Mouse (Mus musculus) C2C12 (cell line): Measurements from ENCODE around the gene Pbx1. TPM values are rescaled to one million over a fixed set of nuclear protein-coding genes. Genes with fewer than 3 reads are reported as not detected.
A peak's percentile ranks its signal among the peaks of the same experiment; 100 is the strongest.

Experiments used
- H3K27me3 ChIP-seq: one replicate; pipeline ENCODE4 v1.6.1; 2011; ENCODE audit not compliant: control insufficient read depth, insufficient read depth, insufficient read length
- H3K36me3 ChIP-seq: one replicate; pipeline ENCODE4 v1.6.1; 2011; ENCODE audit not compliant: control insufficient read depth, insufficient read depth
- H3K4me3 ChIP-seq: one replicate; pipeline ENCODE4 v1.5.1; 2011; ENCODE audit warnings: mild to moderate bottlenecking, control low read depth; ENCODE audit not compliant: poor library complexity, insufficient read depth, severe bottlenecking
- H3K79me2 ChIP-seq: one replicate; pipeline ENCODE4 v1.6.1; 2011; ENCODE audit not compliant: control insufficient read depth, insufficient read depth
- H3K79me3 ChIP-seq: one replicate; pipeline ENCODE4 v1.6.1; 2011; ENCODE audit warnings: low read depth, control low read depth
- H3ac ChIP-seq: one replicate; pipeline ENCODE3; 2011; ENCODE audit warnings: low read depth; ENCODE audit not compliant: control insufficient read depth, insufficient read length
- CEBPB ChIP-seq: IDR thresholded peaks from one replicate; pipeline ENCODE4 v1.6.1; 2011; ENCODE audit warnings: low read depth, mild to moderate bottlenecking, control low read depth, moderate library complexity
- CTCF ChIP-seq: IDR thresholded peaks from one replicate; pipeline ENCODE4 v1.5.1; 2011; ENCODE audit not compliant: control insufficient read depth, insufficient read depth, insufficient read length
- FOSL1 ChIP-seq: IDR thresholded peaks from one replicate; pipeline ENCODE4 v1.8.0; 2011; ENCODE audit warnings: mild to moderate bottlenecking, low read length; ENCODE audit not compliant: poor library complexity, insufficient read depth, severe bottlenecking
- MAX ChIP-seq: IDR thresholded peaks from one replicate; pipeline ENCODE4 v1.6.1; 2011; ENCODE audit warnings: mild to moderate bottlenecking, control low read depth
- MYOD1 ChIP-seq: IDR thresholded peaks from one replicate; pipeline ENCODE4 v1.6.1; 2011; ENCODE audit warnings: low read depth; ENCODE audit not compliant: control insufficient read depth, insufficient read length
- MYOG ChIP-seq: IDR thresholded peaks from one replicate; pipeline ENCODE4 v1.6.1; 2011; ENCODE audit not compliant: control insufficient read depth, insufficient read length; ENCODE audit errors: extremely low read depth
- USF1 ChIP-seq: IDR thresholded peaks from one replicate; pipeline ENCODE4 v1.6.1; 2011; ENCODE audit warnings: low read depth, mild to moderate bottlenecking, control low read depth, moderate library complexity
- polyA plus RNA-seq: library from polyadenylated mRNA; unstranded; fragments of >200 nt; fragmentation: generic; extraction: Trizol; gene quantifications from one replicate; pipeline ENCODE4 v1.2.1, GENCODE M21; 2012; ENCODE audit warnings: missing spikeins

Gene Pbx1
- polyA plus RNA-seq, 1 experiment, result 29.4 TPM

- H3K4me3 ChIP-seq, result no peak overlapping the region
- peaks cover 54% of the 10 kb centered on the region for H3K36me3 ChIP-seq
- H3K79me2 ChIP-seq, result peaks cover 79% of the 10 kb centered on the region
- H3K79me3 ChIP-seq, result peaks cover 25% of the 10 kb centered on the region
- no peak overlapping the region for H3ac ChIP-seq
- no peaks in the 10 kb centered on the region for H3K27me3 ChIP-seq
- no peak for TF ChIP-seq MYOD1
- TF ChIP-seq MAX, result no peak
- no peak for TF ChIP-seq FOSL1
- no peak for TF ChIP-seq CTCF
- TF ChIP-seq CEBPB, result no peak
- TF ChIP-seq MYOG, result no peak
- TF ChIP-seq USF1, result no peak
Observed at GRCm38 (mm10) chr1:168394535-168394934, 37.5 kb downstream of the Pbx1 start.

- TF ChIP-seq CTCF (no peak), MYOD1 (no peak), USF1 (no peak)
- Histone ChIP-seq H3K79me3 (peaks cover 34% of the 10 kb centered on the region), H3K79me2 (peaks cover 84% of the 10 kb centered on the region), H3ac (no peak overlapping the region), H3K4me3 (no peak overlapping the region), H3K36me3 (peaks cover 56% of the 10 kb centered on the region), H3K27me3 (no peaks in the 10 kb centered on the region)
Observed at GRCm38 (mm10) chr1:168393456-168393855, 38.6 kb downstream of the Pbx1 start.

GRCm38 (mm10) chr1:168392500-168392853 lies 39.6 kb downstream of the Pbx1 start:
- peak overlapping the region; percentile 44 for H3ac ChIP-seq
- H3K79me2 ChIP-seq, result peaks cover 86% of the 10 kb centered on the region
- no peak for TF ChIP-seq MYOG
- TF ChIP-seq USF1, result no peak
- TF ChIP-seq CEBPB, result no peak
- no peak for TF ChIP-seq CTCF
- no peak for TF ChIP-seq MAX
- no peak for TF ChIP-seq MYOD1
- TF ChIP-seq FOSL1, result no peak
- no peaks in the 10 kb centered on the region for H3K27me3 ChIP-seq
- peaks cover 39% of the 10 kb centered on the region for H3K79me3 ChIP-seq
- H3K4me3 ChIP-seq, result no peak overlapping the region
- H3K36me3 ChIP-seq, result peaks cover 58% of the 10 kb centered on the region

GRCm38 (mm10) chr1:168391617-168392499 lies 40.2 kb downstream of the Pbx1 start:
- peaks cover 64% of the 10 kb centered on the region for H3K36me3 ChIP-seq
- peaks cover 86% of the 10 kb centered on the region for H3K79me2 ChIP-seq
- H3ac ChIP-seq, result peak overlapping the region; percentile 44
- H3K79me3 ChIP-seq, result peaks cover 39% of the 10 kb centered on the region
- no peak for TF ChIP-seq USF1
- no peak for TF ChIP-seq CTCF
- TF ChIP-seq MYOD1, result no peak
- no peak for TF ChIP-seq CEBPB
- TF ChIP-seq FOSL1, result no peak
- TF ChIP-seq MAX, result no peak
- no peak for TF ChIP-seq MYOG
- H3K27me3 ChIP-seq, result no peaks in the 10 kb centered on the region
- H3K4me3 ChIP-seq, result no peak overlapping the region

DNA sequence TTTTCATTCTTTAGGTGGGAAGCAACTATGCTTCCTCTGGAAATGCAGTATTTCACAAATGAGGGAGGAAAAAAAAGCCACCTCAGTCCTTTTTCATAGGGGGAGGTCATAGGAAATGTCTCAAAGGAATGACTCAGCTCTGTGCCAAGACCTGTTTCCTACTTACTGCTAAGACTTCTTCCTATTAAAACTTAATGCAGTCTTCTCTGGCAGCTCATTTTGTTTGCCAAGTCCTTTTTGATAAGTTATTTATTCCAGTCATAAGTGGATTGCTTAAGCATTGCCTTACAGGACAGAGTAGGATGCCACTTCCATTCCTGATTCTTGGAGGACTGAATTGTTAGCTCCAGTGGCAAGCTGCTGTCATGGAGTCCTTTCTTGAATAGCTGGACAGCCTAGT lies 41.3 kb downstream of the Pbx1 start:
- H3K79me2 ChIP-seq, result peaks cover 88% of the 10 kb centered on the region
- H3K79me3 ChIP-seq, result peaks cover 42% of the 10 kb centered on the region
- H3ac ChIP-seq, result no peak overlapping the region
- H3K27me3 ChIP-seq, result no peaks in the 10 kb centered on the region
- no peak overlapping the region for H3K4me3 ChIP-seq
- TF ChIP-seq MAX (no peak), FOSL1 (no peak), USF1 (no peak), MYOG (no peak), CTCF (no peak), CEBPB (no peak), MYOD1 (no peak)
- H3K36me3 ChIP-seq, result peaks cover 61% of the 10 kb centered on the region

GRCm38 (mm10) chr1:168386159-168386558 lies 45.9 kb downstream of the Pbx1 start:
- peaks cover 45% of the 10 kb centered on the region for H3K36me3 ChIP-seq
- H3ac ChIP-seq, result no peak overlapping the region
- H3K27me3 ChIP-seq, result no peaks in the 10 kb centered on the region
- H3K4me3 ChIP-seq, result no peak overlapping the region
- H3K79me2 ChIP-seq, result peaks cover 88% of the 10 kb centered on the region
- H3K79me3 ChIP-seq, result peaks cover 56% of the 10 kb centered on the region
- TF ChIP-seq MYOG, result no peak
- TF ChIP-seq FOSL1, result no peak
- no peak for TF ChIP-seq CEBPB
- no peak for TF ChIP-seq USF1
- no peak for TF ChIP-seq CTCF
- TF ChIP-seq MYOD1, result no peak
- no peak for TF ChIP-seq MAX
